ENCODE assay signal across 14 mouse cellular contexts in genomic region chr15:26880212-26880956, GRCm38 (mm10). TPM values are rescaled to one million over a fixed set of nuclear protein-coding genes. Genes with fewer than 3 reads are reported as not detected.
"Had no signal": no experiment of that assay in that cellular context is flagged by ENCODE, and none has a peak within 500 bp of the region (broad histone marks: within the 10 kb centered on the region; RNA-seq: fewer than 3 reads in every experiment).

No protein-coding gene starts in this region.

- ATAC-seq: intestine, postnatal 0 days had no signal

- H3K9me3 ChIP-seq: limb, embryonic 13.5 days; midbrain, embryonic 12.5 days had no signal

- DNase-seq: kidney, adult 8-10 months; kidney, postnatal 36 days; left cerebral cortex, postnatal 4 days; lung, adult 18-20 months; right cerebral cortex, postnatal 4 days; spleen, adult 18-20 months; thymus, adult 18-20 months; thymus, postnatal 14 days had no signal

- H3K27ac ChIP-seq: limb, embryonic 13.5 days; liver, embryonic 14.5 days; midbrain, embryonic 12.5 days had no signal

- H3K9ac ChIP-seq: limb, embryonic 13.5 days; liver, embryonic 14.5 days; midbrain, embryonic 12.5 days had no signal

- H3K36me3 ChIP-seq: limb, embryonic 13.5 days; midbrain, embryonic 12.5 days had no signal

- H3K4me2 ChIP-seq: limb, embryonic 13.5 days; midbrain, embryonic 12.5 days had no signal

- H3K4me3 ChIP-seq: limb, embryonic 13.5 days; midbrain, embryonic 12.5 days; myocyte had no signal

- H3K27me3 ChIP-seq: limb, embryonic 13.5 days; midbrain, embryonic 12.5 days had no signal

RNA-seq across cellular contexts. Expression of gene Fbxl7, which starts 15.0 kb away (rescaled TPM):
- total RNA-seq: megakaryocyte-erythroid progenitor cell, adult 5-6 weeks had no signal
